Mouse (Mus musculus) embryonic fibroblast, embryonic 13.5 days (primary cell): ENCODE measurements around the gene Thg1l.

Source experiments
- CTCF ChIP-seq: IDR thresholded peaks from 2 replicates; pipeline ENCODE4 v1.5.1; 2011; ENCODE audit warnings: mild to moderate bottlenecking, control low read depth, low read length, moderate library complexity, borderline replicate concordance; ENCODE audit not compliant: insufficient read depth
- POLR2A ChIP-seq: IDR thresholded peaks from 2 replicates; pipeline ENCODE4 v1.6.1; 2011; ENCODE audit warnings: low read depth, mild to moderate bottlenecking, control low read depth, low read length, moderate library complexity

GRCm38 (mm10) chr11:45973635-45974034 is 18.3 kb upstream of the Thg1l start:
- no peak for TF ChIP-seq POLR2A
- no peak for TF ChIP-seq CTCF
